ENCODE assay signal across 8 mouse cellular contexts in genomic region chr11:78771751-78772283, GRCm38 (mm10). TPM values are rescaled to one million over a fixed set of nuclear protein-coding genes. Genes with fewer than 3 reads are reported as not detected.
DNase-seq lines count a peak whose midpoint lies in the region; ATAC-seq lines count a peak whose summit lies in the region.

No protein-coding gene starts in this region.

- no peak overlapping the region for H3K4me3 ChIP-seq in kidney, embryonic 15.5 days (replicated peaks)

- no peaks in the 10 kb centered on the region for H3K27me3 ChIP-seq in kidney, embryonic 15.5 days

- 50% methylated on average over 11 of the region's 11 CpGs for WGBS in kidney, embryonic 15.5 days

- no peak overlapping the region for H3K27ac ChIP-seq in kidney, embryonic 15.5 days

- ATAC-seq in hematopoietic stem cell, adult 5-6 weeks (replicated peaks in 1 of 2; ENCODE audit: insufficient read depth in 1 of 2, low FRiP score in 2 of 2, low TSS enrichment in 1 of 2, low read depth in 1 of 2, poor library complexity in 2 of 2, severe bottlenecking in 2 of 2) = peak; percentile 79 to 91
- ATAC-seq in kidney, embryonic 15.5 days (replicated peaks; ENCODE audit: low FRiP score) = no peak

- no peaks in the 10 kb centered on the region for H3K36me3 ChIP-seq in kidney, embryonic 15.5 days

- no peaks in the 10 kb centered on the region for H3K9me3 ChIP-seq in kidney, embryonic 15.5 days (replicated peaks)

- H3K4me1 ChIP-seq in kidney, embryonic 15.5 days = peaks cover 6% of the 10 kb centered on the region

- no peak overlapping the region for H3K9ac ChIP-seq in kidney, embryonic 15.5 days

- peak; percentile 15 to 16 for DNase-seq in spleen, postnatal 36 days (ENCODE audit: low spot score in 2 of 2)
- DNase-seq in spleen, adult 18-20 months = no peak
- peak; percentile 29 for DNase-seq in lung, postnatal 25 days (ENCODE audit: low spot score)
- DNase-seq in neural tube, embryonic 10.5 days (ENCODE audit: extremely low spot score, low spot score) = no peak
- no peak for DNase-seq in kidney, postnatal 14 days
- DNase-seq in ovary, postnatal 10 days (ENCODE audit: low spot score) = no peak

- H3K4me2 ChIP-seq in kidney, embryonic 15.5 days = no peak overlapping the region

RNA-seq across cellular contexts. Expression of gene Ccnq, which starts 20.3 kb away (rescaled TPM):
- total RNA-seq in hematopoietic stem cell, adult 5-6 weeks (2017) = 19.4 and 30.0 TPM in 2 replicates
- polyA plus RNA-seq in kidney, embryonic 15.5 days (2015; fragmentation: Nextera tagmentation; extraction: Ambion mirVana) = 41.8 and 45.7 TPM in 2 replicates

RNA-seq across cellular contexts. Expression of gene Lyrm9, which starts 54.6 kb away (rescaled TPM):
- total RNA-seq in hematopoietic stem cell, adult 5-6 weeks (2017) = 5.8 and 104 TPM in 2 replicates
- polyA plus RNA-seq in kidney, embryonic 15.5 days (2015; fragmentation: Nextera tagmentation; extraction: Ambion mirVana) = 22.5 and 25.5 TPM in 2 replicates

Comparison
In these comparisons a context has a peak if more than half of its experiments do, and no peak if none do; other contexts are left out.
1. DNase-seq: peak in spleen, postnatal 36 days (2 of 2) and lung, postnatal 25 days (single experiment); none in spleen, adult 18-20 months (0 of 2), neural tube, embryonic 10.5 days (single experiment), kidney, postnatal 14 days (single experiment) and ovary, postnatal 10 days (single experiment).